Mouse (Mus musculus) megakaryocyte, embryonic 14.5 days (primary cell): Measurements from ENCODE around the gene Rai14.
A peak's percentile ranks its signal among the peaks of the same experiment; 100 is the strongest.

Experiments
- FLI1 ChIP-seq: IDR thresholded peaks from 2 replicates; pipeline ENCODE4 v1.6.1; 2012; ENCODE audit warnings: low read length, inconsistent platforms, mixed read lengths
- GATA1 ChIP-seq: IDR thresholded peaks from 3 replicates; pipeline ENCODE4 v1.6.1; 2012; ENCODE audit warnings: mixed read lengths, low read length, inconsistent platforms, borderline replicate concordance

GRCm38 (mm10) chr15:10661961-10662606 is 52.3 kb downstream of the Rai14 start:
- no peak for TF ChIP-seq GATA1
- TF ChIP-seq FLI1: peak; percentile 33; the same call in 1 of the 2 replicates
